Mouse (Mus musculus) heart, adult 2 months (tissue): ENCODE measurements around the gene Rnf225.

Experiments
- CTCF ChIP-seq: fragments of 200-600 bp; IDR thresholded peaks from 2 replicates; pipeline ENCODE4 v1.8.1; 2022; ENCODE audit warnings: antibody characterized with exemption, mild to moderate bottlenecking, moderate library complexity
- POLR2A ChIP-seq: fragments of 200-500 bp; IDR thresholded peaks from 2 replicates; pipeline ENCODE4 v1.6.1; 2011; ENCODE audit warnings: mild to moderate bottlenecking, low read depth, low read length, control low read depth; ENCODE audit not compliant: insufficient read depth

- no peak for TF ChIP-seq CTCF
- peak; percentile 88 for TF ChIP-seq POLR2A
Measured at GRCm38 (mm10) chr7:12965678-12966091, 38.5 kb downstream of the Rnf225 start, which contains the start of gene Zfp324.
